Mouse (Mus musculus): ENCODE data around the gene Trpc4ap.
A peak's percentile ranks its signal among the peaks of the same experiment; 100 is the strongest.
"Not testable (repeated sequence)": the region's sequence is repeated elsewhere in the genome, so short reads cannot be mapped to it uniquely, and the experiment has no call there.

Trpc4ap gene

GRCm38 (mm10) chr2:155606360-155606759, 85.8 kb downstream of the Trpc4ap start:
- DNase-seq = no peak

- not testable (repeated sequence) for DNase-seq
Observed at GRCm38 (mm10) chr2:155605236-155605589, 87.0 kb downstream of the Trpc4ap start.

- no peak for DNase-seq
Observed at GRCm38 (mm10) chr2:155604560-155605235, 87.5 kb downstream of the Trpc4ap start.

GRCm38 (mm10) chr2:155603707-155604106, 88.5 kb downstream of the Trpc4ap start:
- DNase-seq = peak; percentile 32

- DNase-seq = no peak
Observed at GRCm38 (mm10) chr2:155595516-155595915, 96.7 kb downstream of the Trpc4ap start.

- no peak for DNase-seq
Observed at GRCm38 (mm10) chr2:155592854-155593283, 99.3 kb downstream of the Trpc4ap start.

GRCm38 (mm10) chr2:155592137-155592853, 99.9 kb downstream of the Trpc4ap start, which contains the start of gene Gss:
Gene Gss, minus strand, starts transcription at chr2:155592810.
- DNase-seq = peak; percentile 99

- DNase-seq = peak; percentile 52
Observed at GRCm38 (mm10) chr2:155591676-155592075, 100.5 kb downstream of the Trpc4ap start.

GRCm38 (mm10) chr2:155590876-155591275, 101.3 kb downstream of the Trpc4ap start:
- DNase-seq = no peak

GRCm38 (mm10) chr2:155589521-155589920, 102.7 kb downstream of the Trpc4ap start:
- DNase-seq = peak; percentile 36

- no peak for DNase-seq
Observed at GRCm38 (mm10) chr2:155588136-155588535, 104.0 kb downstream of the Trpc4ap start.

GRCm38 (mm10) chr2:155585486-155585885, 106.7 kb downstream of the Trpc4ap start:
- DNase-seq = peak; percentile 70

- DNase-seq = no peak
Observed at GRCm38 (mm10) chr2:155585082-155585481, 107.1 kb downstream of the Trpc4ap start.
